Comparison of ENCODE assay signal across 19 mouse cellular contexts in genomic region chr4:45156433-45156832, GRCm38 (mm10). TPM values are rescaled to one million over a fixed set of nuclear protein-coding genes. Genes with fewer than 3 reads are reported as not detected.
"Had no signal": no experiment of that assay in that cellular context is flagged by ENCODE, and none has a peak within 500 bp of the region (broad histone marks: within the 10 kb centered on the region; RNA-seq: fewer than 3 reads in every experiment).

No protein-coding gene starts in this region.

- H3K36me3 ChIP-seq: midbrain, embryonic 10.5 days; midbrain, embryonic 12.5 days; neural tube, embryonic 13.5 days; neural tube, embryonic 15.5 days had no signal

- H3K4me1 ChIP-seq: midbrain, embryonic 10.5 days; midbrain, embryonic 12.5 days; neural tube, embryonic 13.5 days; neural tube, embryonic 15.5 days had no signal

- ATAC-seq: midbrain, embryonic 16.5 days had no signal

- DNase-seq: lung, embryonic 14.5 days; lung, postnatal 10 days; lung, postnatal 4 days; midbrain, embryonic 14.5 days; retina, postnatal 1 day; right cerebral cortex, adult 18-20 months; right cerebral cortex, postnatal 25 days; right cerebral cortex, postnatal 4 days; spleen, adult 18-20 months; thymus, adult 18-20 months; thymus, postnatal 14 days; thymus, postnatal 36 days had no signal

- H3K9me3 ChIP-seq: midbrain, embryonic 10.5 days; midbrain, embryonic 12.5 days; neural tube, embryonic 13.5 days; neural tube, embryonic 15.5 days had no signal

- H3K4me2 ChIP-seq: lung, embryonic 14.5 days; midbrain, embryonic 12.5 days; neural tube, embryonic 13.5 days; neural tube, embryonic 15.5 days had no signal

- H3K27ac ChIP-seq: midbrain, embryonic 10.5 days; midbrain, embryonic 12.5 days; neural tube, embryonic 13.5 days; neural tube, embryonic 15.5 days had no signal

- H3K4me3 ChIP-seq: midbrain, embryonic 10.5 days; midbrain, embryonic 12.5 days; myocyte; neural tube, embryonic 13.5 days; neural tube, embryonic 15.5 days had no signal

- H3K9ac ChIP-seq: lung, embryonic 14.5 days; midbrain, embryonic 12.5 days; neural tube, embryonic 13.5 days; neural tube, embryonic 15.5 days had no signal

- H3K27me3 ChIP-seq: midbrain, embryonic 12.5 days; neural tube, embryonic 13.5 days; neural tube, embryonic 15.5 days had no signal

RNA-seq across cellular contexts. Expression of gene Frmpd1, which starts 28.2 kb away (rescaled TPM):
- total RNA-seq: megakaryocyte, adult 5-6 weeks had no signal
